Mouse (Mus musculus) erythroblast, adult 5-6 weeks (primary cell): ENCODE measurements around the gene Sh3bp4. TPM values are rescaled to one million over a fixed set of nuclear protein-coding genes. Genes with fewer than 3 reads are reported as not detected.

Source experiments
- ATAC-seq: replicated peaks from 2 replicates; pipeline ENCODE4 v1.8.0; 2016; ENCODE audit warnings: moderate number of reproducible peaks, mild to moderate bottlenecking, moderate TSS enrichment, inconsistent platforms; ENCODE audit not compliant: poor library complexity, low FRiP score, severe bottlenecking
- total RNA-seq, 2 experiments: library from RNA; stranded (forward) in 1 of 2; stranded (reverse) in 1 of 2; fragments of 150-400 nt in 1 of 2; fragments of 200-764, 138-1000 nt in 1 of 2; gene quantifications; 2 replicates each; pipeline versions ENCODE4 v1.2.3 to v1.2.4; 2015 to 2017; ENCODE audit warnings: low replicate concordance in 2 of 2

Gene Sh3bp4
- total RNA-seq (2015; ENCODE audit: low replicate concordance) (0.21 TPM in 1 of 2 replicates, not detected in the other), total RNA-seq (2017; ENCODE audit: low replicate concordance) (0.51 TPM in 1 of 2 replicates, not detected in the other)

- peak; percentile 43; the same call in 1 of the 2 replicates for ATAC-seq
Measured at GRCm38 (mm10) chr1:89070103-89070700, at the start of gene Sh3bp4. TSS of gene Sh3bp4 (plus strand) at chr1:89070415.

DNA sequence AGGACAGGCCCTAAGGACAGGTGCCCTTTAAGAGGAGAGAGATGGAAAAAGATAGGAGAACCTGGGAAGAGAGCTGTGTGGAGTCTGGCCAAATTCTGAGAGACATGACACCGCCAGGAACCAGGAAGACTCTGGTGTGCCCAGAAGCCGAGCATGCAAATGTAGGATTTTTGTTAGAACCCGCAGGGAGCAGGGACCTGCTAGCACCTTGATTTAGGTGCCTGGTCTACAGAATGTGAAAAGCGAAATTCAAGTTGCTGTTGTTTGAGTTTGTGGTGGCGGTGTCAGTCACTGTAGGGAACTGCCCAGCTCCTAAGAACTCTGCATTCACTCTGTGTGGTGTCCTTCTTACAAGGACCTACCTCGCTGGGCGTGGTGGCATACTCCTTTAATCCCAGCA, 47.2 kb upstream of the Sh3bp4 start:
- ATAC-seq = no peak

DNA sequence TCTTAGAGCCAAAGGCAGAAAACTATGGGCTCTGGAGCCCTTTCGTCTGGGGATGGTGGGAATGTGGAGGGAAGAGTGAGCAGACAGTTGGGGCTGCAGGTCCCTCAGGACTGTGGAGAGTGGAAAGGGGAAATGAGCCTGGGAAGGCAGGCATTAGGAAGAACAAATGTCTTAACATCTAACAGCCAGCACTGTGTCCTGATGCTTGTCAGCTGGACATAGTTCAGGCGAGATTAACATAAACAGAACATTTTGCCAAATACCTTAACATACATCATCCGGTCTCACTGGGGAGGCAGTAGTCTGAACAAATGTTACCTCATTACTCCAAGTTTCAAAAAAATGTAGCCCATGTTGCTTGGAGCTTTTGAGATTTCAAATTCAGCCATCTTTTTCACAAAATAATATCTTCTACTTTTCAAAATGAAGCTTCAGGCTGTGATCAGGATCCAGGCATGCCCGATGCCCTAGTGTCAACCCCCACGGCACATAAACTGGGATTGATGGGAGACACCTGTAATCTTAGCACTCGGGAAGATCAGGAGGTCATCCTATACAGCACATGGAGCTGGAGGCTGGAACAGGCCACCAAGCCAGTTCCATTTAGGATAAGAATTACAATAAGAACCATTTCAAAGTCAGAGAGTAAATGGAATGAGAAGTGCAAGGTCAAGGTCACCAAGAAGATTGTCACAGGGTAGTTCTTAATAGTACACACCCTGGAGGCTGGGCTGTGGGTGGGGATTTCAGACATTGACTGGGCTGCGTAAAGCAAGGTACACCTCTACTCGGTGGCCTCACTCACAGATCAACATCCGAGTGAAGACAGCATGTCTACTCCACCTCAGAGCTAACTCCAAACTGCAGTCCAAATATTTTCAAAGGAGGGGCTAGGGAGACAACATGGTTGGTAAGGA, 45.3 kb upstream of the Sh3bp4 start:
- no peak for ATAC-seq

DNA sequence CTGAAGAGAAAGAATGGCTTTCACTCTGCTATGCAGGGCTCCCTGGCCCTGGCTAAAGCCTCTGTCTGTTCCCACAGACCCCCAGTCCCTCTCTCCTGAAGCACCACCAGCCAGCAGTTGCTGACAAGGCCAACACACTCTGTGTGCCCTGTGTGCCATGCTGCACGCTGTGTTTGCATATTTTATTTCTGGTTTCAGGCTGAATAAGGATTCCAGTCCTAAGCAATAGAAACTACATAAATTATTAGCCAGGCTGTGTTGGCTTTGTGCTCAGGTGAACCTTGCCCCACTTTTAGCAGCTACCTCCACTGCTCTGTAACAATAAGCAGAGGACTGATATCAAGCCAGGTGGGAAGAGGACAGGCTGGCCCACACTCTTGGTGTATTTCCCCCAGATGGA, 44.2 kb upstream of the Sh3bp4 start:
- ATAC-seq = no peak

DNA sequence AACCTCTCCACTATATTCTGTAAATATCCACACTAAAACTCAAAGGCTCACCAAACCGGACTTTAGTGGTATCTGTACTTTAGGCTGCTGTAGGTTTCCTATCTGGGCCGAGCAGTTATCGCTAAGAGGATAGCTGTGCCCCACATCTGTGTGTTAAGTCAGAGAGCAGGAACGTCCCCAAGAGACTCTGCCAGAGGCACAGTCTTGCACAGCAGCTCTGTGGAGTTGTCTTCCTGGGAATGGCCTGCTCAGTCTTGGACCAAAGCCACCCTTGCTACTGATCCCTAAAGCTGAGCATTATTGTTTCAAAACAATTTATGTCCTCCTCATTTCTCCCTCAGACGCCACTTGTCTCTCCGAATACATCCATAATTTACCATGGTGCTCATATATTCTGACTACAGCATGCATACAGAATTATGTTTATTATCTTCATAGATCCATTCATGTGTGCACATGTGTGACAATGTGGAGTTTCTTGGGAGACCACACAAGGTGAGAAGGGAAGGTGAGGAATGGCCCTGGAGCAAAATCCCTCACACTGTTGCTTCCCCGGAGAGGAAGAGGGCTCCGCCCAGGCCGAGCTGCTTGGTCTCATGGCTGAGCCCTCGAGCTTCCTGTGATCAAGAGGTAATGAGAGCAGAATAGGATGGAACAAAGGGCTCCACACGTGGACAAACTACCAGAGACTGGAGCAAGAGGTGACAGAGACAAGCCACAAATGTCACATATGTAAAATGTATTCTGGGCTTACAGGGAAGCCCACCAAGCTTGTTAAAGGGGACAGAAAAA, 40.9 kb upstream of the Sh3bp4 start:
- no peak for ATAC-seq

- ATAC-seq = no peak
Measured at GRCm38 (mm10) chr1:89033661-89034060, 36.6 kb upstream of the Sh3bp4 start.

DNA sequence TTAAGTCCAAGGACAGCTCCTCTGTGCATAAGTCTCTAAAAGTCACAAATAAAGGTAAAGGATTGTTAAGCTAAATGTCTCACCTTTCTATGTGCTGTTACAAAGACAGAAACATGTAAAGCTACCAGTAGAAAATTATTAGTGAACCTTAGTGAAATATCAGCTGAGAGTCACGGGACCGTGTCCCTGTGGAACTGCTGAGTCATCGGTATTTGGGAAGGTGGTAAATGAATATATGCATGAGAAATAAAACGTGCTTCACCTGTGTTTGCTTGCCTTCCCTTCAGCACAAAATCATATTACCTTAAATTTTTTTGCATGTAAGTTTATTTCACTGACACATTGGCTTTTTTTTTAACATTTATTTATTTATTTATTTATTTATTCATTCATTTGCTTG, 36.2 kb upstream of the Sh3bp4 start:
- no peak for ATAC-seq

DNA sequence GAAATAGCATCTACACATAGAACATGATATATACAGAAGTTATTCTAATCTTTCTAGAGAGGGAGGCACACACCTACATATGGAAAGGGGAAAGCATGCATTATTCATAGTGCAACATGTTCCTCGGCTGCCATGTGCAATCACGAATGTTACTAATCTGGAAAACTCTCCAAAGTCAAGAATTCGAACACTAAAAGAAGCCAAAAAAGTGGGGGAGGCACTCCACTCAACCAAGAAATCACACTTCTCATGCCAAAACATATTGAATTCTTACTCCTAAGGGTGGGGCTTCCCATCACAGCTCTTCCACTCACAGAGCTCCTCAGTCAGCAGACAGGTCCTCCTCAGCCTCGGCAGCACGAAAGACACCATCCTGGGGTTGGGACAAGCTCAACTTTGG, 35.1 kb upstream of the Sh3bp4 start:
- no peak for ATAC-seq

DNA sequence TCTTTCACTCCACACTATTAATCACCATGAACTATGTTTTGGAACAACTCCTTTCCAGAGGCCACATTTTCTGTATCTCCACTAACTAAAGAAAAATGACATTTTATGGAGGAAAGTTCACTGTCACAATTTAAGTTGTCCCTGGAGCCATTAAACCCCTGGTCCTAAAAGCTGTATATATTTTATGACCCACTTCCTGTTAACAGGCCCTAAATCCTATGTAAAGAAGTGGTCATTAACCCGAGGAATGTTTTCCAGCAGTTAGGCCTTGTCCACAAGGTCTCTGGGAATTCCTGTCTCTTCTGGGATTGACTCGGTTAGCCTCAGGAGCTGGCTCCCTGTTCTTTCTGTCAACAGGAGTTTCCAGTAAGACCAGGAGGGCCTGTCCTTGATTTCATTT, 30.4 kb upstream of the Sh3bp4 start:
- ATAC-seq = no peak

DNA sequence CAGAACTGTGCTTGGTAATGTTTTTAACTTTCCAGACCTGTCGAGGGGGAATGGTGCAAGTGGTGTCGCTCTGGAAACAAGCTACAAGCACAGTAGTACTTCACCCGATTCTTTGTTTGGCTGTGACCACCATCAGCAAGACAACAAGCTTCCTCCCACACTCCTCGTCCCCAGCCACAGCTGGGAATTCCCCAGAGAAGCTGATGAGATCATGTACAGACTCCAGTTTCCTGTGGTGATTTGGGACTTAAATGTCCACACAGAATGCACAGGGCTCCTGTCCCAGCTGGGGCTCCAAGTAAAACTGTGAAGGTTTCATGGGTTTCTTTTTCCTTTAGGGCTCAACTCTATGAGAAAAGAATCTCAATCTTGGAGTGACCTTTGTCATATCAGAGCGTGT, 28.9 kb upstream of the Sh3bp4 start:
- ATAC-seq = no peak

GRCm38 (mm10) chr1:89042081-89042480, 28.1 kb upstream of the Sh3bp4 start:
- ATAC-seq = no peak

DNA sequence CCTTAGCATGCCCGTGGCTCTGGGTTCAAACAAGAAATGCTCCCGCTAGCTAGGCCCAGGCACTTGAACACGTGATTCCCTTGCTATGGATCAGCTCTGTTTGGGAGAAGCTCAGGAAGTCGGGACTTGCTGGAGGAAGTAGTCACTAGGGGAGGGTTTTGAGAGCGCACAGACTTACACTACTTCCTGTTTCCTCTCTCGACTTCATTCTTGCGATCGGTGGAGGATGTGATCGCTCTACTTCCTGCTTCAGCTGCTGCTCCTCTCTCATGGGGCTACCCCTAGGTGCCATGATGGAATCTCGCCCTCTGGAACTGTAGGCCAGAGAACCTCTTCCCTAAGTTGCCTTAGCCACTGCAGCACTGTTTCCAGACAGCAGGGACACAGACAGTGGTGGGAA, 27.3 kb upstream of the Sh3bp4 start:
- ATAC-seq = no peak

GRCm38 (mm10) chr1:89045403-89045802, 24.8 kb upstream of the Sh3bp4 start:
- ATAC-seq = no peak

DNA sequence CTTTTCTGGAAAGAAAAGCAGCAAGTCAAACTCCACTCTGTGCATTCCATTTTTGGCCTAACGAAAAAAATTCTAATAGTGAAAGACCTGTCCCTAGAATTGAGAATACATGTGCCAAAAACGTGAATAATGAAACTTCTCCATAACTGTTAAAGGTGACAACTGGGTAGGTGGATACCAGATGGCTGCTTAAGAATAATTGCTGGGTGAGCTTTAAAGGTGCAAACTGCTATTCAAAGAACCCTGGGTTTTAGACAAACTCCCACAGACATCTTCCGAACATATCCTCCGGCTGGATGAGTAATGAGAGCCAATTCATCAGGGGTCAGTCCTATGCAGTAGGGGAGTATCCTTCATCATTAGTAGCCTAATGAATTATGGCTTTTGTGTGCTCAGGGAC, 20.7 kb upstream of the Sh3bp4 start:
- no peak for ATAC-seq

DNA sequence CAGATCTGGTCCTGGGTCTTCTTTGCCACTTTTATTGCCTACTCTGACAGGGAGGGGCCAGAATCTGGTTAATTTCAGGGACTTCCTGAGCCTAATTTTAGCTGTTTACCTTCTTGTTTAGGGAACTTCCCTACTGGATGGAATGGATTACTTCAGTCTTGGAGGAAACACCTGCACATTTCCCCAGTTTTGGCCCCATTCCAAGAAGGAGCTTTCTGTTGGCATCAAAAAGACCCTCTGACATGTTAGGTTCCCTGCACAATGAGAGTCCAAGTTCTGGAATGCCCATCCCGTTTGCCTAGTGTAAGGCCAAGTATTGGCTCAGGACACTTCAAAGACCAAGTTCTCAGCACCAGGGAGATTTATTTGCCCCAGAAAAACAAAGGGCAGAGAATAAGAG, 14.0 kb upstream of the Sh3bp4 start:
- ATAC-seq = no peak

GRCm38 (mm10) chr1:89057430-89057829, 12.8 kb upstream of the Sh3bp4 start:
- ATAC-seq = no peak

DNA sequence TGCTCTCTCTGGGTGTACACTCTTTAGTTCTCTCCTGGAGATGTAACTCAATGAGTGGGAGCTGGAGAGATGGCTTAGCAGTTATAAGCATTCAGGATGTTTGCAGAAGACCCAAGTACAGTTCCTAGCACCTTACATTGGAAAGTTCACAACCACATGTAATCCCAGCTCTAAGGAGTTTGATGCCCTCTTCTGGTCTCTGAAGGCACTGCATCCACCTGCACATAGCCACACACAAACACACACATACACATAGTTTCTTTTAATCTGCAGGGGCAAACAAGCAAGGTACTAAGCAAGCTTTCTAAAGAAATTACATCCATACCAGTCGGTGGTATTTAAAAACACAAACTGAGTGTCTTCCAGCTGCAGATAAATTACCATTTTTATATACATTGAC, 12.2 kb upstream of the Sh3bp4 start:
- no peak for ATAC-seq

GRCm38 (mm10) chr1:89062977-89063376, 7.2 kb upstream of the Sh3bp4 start:
- no peak for ATAC-seq

DNA sequence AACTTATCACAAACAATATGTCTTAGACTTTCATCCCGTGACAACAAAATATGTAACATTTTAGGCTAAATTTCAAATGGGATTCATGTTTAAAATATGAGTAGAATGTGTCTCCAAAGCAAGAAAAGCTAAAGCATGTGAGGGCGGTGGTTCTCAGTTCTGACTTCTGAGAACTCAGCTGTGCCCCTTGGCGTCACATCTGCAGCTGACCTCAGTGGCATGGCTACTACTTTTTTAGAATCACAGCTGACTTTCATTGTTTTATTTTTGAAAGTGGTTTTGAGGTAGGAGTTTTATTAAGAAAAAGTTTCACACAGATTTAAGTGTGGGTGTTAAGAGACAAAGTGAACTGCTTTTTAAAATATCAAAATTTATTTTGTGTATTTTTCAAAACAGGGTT, 6.4 kb upstream of the Sh3bp4 start:
- no peak for ATAC-seq

DNA sequence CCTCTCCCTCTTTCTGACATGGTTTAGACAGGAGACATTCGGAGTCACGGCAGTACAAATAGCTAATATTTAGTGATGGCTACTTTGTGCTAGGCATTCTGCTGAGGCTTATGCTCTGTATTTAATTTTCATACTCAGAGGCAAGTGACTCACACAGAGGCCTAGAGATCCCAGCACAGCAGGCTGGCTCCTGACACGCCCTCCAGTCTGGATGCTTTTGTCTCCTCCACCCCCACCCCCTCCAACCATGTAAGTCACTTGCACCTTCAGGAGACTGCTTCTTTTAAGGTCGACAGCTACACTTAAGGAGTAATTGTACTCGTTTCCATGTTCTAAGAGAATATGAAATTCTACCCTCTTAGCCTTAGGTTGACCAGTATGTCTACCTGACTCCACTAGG, 1.4 kb upstream of the Sh3bp4 start:
- ATAC-seq = no peak
